Mouse (Mus musculus): ENCODE measurements around the gene Cacna2d3. TPM values are rescaled to one million over a fixed set of nuclear protein-coding genes. Genes with fewer than 3 reads are reported as not detected.

The Cacna2d3 gene
- polyA plus RNA-seq, 1 experiment from 2014 or later = 14.8 TPM

GRCm38 (mm10) chr14:29425208-29425607 lies 296.5 kb downstream of the Cacna2d3 start:
- H3K9me3 ChIP-seq = no peaks in the 10 kb centered on the region
- H3K4me3 ChIP-seq = no peak overlapping the region
- no peak overlapping the region for H3K27ac ChIP-seq
- WGBS = 75% methylated on average over 3 of the region's 3 CpGs
- no peaks in the 10 kb centered on the region for H3K4me1 ChIP-seq
- no peak for ATAC-seq (ENCODE audit: insufficient number of reproducible peaks, insufficient read depth, low FRiP score, low TSS enrichment)
- no peaks in the 10 kb centered on the region for H3K27me3 ChIP-seq
- H3K4me2 ChIP-seq (replicated peaks) = no peak overlapping the region
- no peaks in the 10 kb centered on the region for H3K36me3 ChIP-seq
- no peak overlapping the region for H3K9ac ChIP-seq

GRCm38 (mm10) chr14:29405878-29406165 lies 315.8 kb downstream of the Cacna2d3 start:
- no peak for ATAC-seq (ENCODE audit: insufficient number of reproducible peaks, insufficient read depth, low FRiP score, low TSS enrichment)
- Histone ChIP-seq H3K36me3 (no peaks in the 10 kb centered on the region), H3K4me1 (no peaks in the 10 kb centered on the region; the same call in 1 of the 2 replicates), H3K27ac (no peak overlapping the region), H3K27me3 (no peaks in the 10 kb centered on the region), H3K4me3 (no peak overlapping the region), H3K9me3 (no peaks in the 10 kb centered on the region), H3K4me2 (replicated peaks) (no peak overlapping the region), H3K9ac (no peak overlapping the region)
- WGBS = 41% methylated on average over 2 of the region's 2 CpGs

DNA sequence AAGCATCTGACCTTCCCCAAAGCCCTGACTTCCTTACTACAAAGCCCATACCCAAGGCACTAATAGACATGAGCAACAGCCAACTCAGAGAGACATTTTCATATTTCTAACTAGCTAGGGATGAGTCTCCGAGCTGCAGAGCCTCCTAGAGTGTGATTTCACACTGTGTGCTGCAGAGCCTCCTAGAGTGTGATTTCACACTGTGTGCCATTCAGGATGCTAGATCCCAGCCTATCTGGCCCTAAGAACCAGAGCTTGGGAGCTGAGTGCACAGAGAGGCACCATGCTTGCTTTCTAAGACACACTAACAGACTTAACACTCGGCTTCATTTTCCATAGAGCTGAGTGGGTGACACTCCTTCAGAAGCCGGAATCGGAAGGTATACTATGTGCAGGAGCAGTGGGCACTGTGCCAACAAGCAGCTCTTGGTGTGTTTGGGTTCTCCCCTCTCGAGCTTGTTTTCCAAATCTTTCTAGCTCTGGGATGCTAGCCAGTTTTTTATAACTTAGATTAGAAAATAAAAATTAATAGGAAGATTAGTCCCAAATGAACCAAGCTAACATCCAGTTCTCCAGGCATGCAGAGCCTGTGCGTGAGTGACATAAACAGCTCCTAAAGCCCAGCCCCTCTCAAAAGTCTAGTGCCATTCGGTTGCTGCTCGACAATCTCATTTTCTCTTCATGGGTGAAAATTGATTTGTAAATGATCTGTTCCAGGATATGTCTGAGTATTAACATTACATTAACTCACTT lies 316.4 kb downstream of the Cacna2d3 start:
- Histone ChIP-seq H3K4me3 (no peak overlapping the region), H3K27me3 (no peaks in the 10 kb centered on the region), H3K9me3 (no peaks in the 10 kb centered on the region), H3K9ac (no peak overlapping the region), H3K4me1 (no peaks in the 10 kb centered on the region; the same call in 1 of the 2 replicates), H3K36me3 (no peaks in the 10 kb centered on the region), H3K27ac (no peak overlapping the region), H3K4me2 (replicated peaks) (no peak overlapping the region)
- 64% methylated on average over 8 of the region's 8 CpGs for WGBS
- ATAC-seq (ENCODE audit: insufficient number of reproducible peaks, insufficient read depth, low FRiP score, low TSS enrichment) = no peak

DNA sequence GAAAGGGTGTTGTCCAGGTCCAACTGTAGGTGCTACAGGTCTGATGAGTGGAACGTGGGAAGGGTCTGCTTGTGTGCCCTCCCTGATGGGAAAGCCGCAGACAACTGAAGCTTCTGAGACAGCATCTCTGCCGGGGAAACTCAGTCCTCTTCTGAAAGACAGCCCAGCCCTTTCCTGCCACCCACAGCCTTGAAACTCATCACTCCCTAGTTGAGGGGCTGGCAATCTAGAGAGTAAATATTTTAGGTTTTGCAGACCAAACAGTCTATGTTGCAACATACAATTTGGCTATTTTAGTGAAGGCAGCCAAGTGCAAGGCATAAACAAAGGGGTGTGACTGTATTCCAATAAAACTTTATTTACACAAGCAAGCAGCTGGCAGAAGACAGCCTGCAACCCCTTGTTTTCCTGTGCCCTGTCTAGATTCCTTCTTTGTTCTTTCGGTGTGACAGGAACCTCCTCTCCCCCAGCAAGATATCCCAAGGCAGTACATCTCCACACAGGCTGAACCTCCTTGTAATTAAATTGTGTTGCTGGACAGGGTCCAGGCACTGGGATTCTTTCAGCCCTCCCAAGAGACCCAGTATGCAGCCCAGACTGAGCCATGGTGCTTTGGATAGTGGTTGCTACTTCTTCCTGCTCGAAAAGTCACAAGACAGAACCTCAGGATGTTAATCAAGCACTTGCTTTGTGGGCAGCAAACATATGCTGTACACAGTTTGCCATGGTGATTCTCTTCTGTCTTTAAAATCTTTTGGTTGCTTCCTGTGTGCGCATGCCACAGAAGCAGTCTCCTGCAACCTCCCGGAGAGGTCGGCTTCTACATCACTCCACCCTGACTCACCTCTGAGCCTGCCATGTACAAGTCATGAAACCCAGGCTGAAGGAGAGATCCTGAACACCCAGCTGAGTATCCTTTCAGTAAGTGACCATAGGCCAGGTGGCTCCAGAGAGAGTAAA lies 317.5 kb downstream of the Cacna2d3 start:
- H3K4me3 ChIP-seq = no peak overlapping the region
- no peak for ATAC-seq (ENCODE audit: insufficient number of reproducible peaks, insufficient read depth, low FRiP score, low TSS enrichment)
- no peak overlapping the region for H3K27ac ChIP-seq
- no peaks in the 10 kb centered on the region for H3K36me3 ChIP-seq
- no peaks in the 10 kb centered on the region for H3K27me3 ChIP-seq
- WGBS = 80% methylated on average over 8 of the region's 8 CpGs
- no peaks in the 10 kb centered on the region for H3K9me3 ChIP-seq
- H3K4me2 ChIP-seq (replicated peaks) = no peak overlapping the region
- H3K4me1 ChIP-seq = no peaks in the 10 kb centered on the region; the same call in 1 of the 2 replicates
- no peak overlapping the region for H3K9ac ChIP-seq

DNA sequence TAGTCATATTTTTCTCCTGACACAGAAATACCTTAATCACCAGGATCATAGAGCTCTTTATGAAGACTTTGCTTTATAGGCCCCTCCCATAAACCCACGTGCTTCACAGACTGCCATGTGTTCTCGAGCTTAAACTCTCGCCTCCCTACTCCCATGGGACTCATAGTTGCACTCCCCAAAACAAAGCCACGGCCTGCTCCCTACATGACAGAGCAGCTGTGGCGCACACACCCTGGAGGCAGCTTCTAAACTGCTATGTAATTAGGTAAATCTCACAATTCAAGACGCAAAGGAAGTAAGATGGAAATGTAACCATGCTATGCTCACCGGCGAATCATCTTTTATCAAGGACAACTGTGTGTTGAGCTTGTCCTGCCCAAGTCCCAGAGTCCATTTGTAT lies 319.2 kb downstream of the Cacna2d3 start:
- Histone ChIP-seq H3K4me2 (replicated peaks) (no peak overlapping the region), H3K4me3 (no peak overlapping the region), H3K27me3 (no peaks in the 10 kb centered on the region), H3K9me3 (no peaks in the 10 kb centered on the region), H3K36me3 (no peaks in the 10 kb centered on the region), H3K27ac (no peak overlapping the region), H3K9ac (no peak overlapping the region), H3K4me1 (no peaks in the 10 kb centered on the region; the same call in 1 of the 2 replicates)
- no peak for ATAC-seq (ENCODE audit: insufficient number of reproducible peaks, insufficient read depth, low FRiP score, low TSS enrichment)
- 41% methylated on average over 8 of the region's 8 CpGs for WGBS

DNA sequence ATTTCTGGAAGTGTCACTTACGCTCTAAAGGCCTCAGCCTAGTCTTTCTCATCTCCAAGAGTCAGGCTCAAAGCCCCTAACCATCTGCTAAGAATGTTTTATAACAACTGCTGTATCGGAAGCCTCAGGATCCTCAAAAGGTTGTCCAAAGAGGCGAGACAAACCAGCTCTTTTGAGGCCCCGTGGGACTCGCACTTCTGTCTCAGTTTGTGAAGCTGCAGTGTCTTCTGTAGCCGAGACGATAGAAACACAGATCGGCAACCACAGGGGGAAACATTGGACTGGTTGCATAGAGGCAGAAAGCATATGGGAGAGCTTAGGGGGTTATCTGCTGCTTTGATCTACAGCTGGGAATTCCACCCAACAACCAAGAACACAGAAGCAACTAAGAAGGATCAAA lies 327.9 kb downstream of the Cacna2d3 start:
- no peak for ATAC-seq (ENCODE audit: insufficient number of reproducible peaks, insufficient read depth, low FRiP score, low TSS enrichment)
- H3K27me3 ChIP-seq = no peaks in the 10 kb centered on the region
- no peak overlapping the region for H3K4me3 ChIP-seq
- H3K4me1 ChIP-seq = peaks cover 14% of the 10 kb centered on the region
- H3K9ac ChIP-seq = no peak overlapping the region
- WGBS = 58% methylated on average over 8 of the region's 8 CpGs
- H3K4me2 ChIP-seq (replicated peaks) = no peak overlapping the region
- no peaks in the 10 kb centered on the region for H3K9me3 ChIP-seq
- 0 out of 2 replicates have a peak overlapping the region, but pooled peaks have one; percentile 47 for H3K27ac ChIP-seq
- no peaks in the 10 kb centered on the region for H3K36me3 ChIP-seq

GRCm38 (mm10) chr14:29392851-29393250 lies 328.8 kb downstream of the Cacna2d3 start:
- no peak for ATAC-seq (ENCODE audit: insufficient number of reproducible peaks, insufficient read depth, low FRiP score, low TSS enrichment)
- H3K27ac ChIP-seq = no peak overlapping the region
- no peaks in the 10 kb centered on the region for H3K27me3 ChIP-seq
- H3K9me3 ChIP-seq = no peaks in the 10 kb centered on the region
- H3K36me3 ChIP-seq = no peaks in the 10 kb centered on the region
- no peak overlapping the region for H3K4me2 ChIP-seq (replicated peaks)
- WGBS = 84% methylated on average over 3 of the region's 3 CpGs
- H3K4me3 ChIP-seq = no peak overlapping the region
- peaks cover 14% of the 10 kb centered on the region for H3K4me1 ChIP-seq
- H3K9ac ChIP-seq = no peak overlapping the region

DNA sequence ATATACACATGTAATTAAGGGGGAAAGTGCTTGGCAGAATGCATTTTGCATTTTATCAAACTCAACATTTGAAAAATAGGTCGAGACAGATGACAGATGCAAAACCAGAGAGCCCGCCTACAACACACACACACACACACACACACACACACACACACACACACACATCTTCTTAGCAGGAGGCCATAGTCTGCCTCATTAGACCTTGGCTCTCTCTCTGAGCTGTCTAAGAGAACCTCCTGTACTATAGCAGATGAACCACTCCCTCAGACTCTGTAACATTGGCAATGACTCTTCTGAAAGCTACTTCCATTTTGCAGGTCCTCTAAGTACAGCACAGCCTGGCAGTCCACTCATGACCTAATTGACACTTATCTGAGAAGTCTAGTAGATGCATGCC lies 330.2 kb downstream of the Cacna2d3 start:
- no peaks in the 10 kb centered on the region for H3K27me3 ChIP-seq
- H3K4me3 ChIP-seq = no peak overlapping the region
- WGBS = 39% methylated on average over 2 of the region's 2 CpGs
- H3K4me1 ChIP-seq = peaks cover 14% of the 10 kb centered on the region
- peak overlapping the region; percentile 51; the same call in 1 of the 2 replicates for H3K27ac ChIP-seq
- no peak overlapping the region for H3K9ac ChIP-seq
- ATAC-seq (ENCODE audit: insufficient number of reproducible peaks, insufficient read depth, low FRiP score, low TSS enrichment) = no peak
- no peaks in the 10 kb centered on the region for H3K36me3 ChIP-seq
- H3K9me3 ChIP-seq = no peaks in the 10 kb centered on the region
- no peak overlapping the region for H3K4me2 ChIP-seq (replicated peaks)

DNA sequence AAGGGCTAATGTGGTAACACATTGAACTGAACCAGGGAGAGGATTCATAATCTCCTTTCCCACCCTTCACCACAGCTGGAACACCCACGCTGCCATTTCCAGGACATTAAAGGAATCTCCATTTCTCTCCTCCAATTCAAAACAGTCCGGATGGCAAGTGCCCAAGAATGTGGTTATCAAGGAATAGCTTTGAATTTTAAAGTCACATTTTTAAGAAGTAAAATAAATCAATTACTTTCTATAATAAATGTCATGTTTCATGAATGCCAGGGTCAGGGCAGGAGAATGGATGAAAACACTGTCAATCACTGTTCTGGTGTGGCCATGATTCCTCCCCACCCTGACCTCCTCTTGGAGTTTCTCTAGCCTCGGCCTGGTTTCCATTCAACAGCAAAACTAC lies 333.9 kb downstream of the Cacna2d3 start:
- Histone ChIP-seq H3K9ac (no peak overlapping the region), H3K4me2 (replicated peaks) (no peak overlapping the region), H3K4me3 (no peak overlapping the region), H3K27me3 (no peaks in the 10 kb centered on the region), H3K36me3 (no peaks in the 10 kb centered on the region), H3K9me3 (no peaks in the 10 kb centered on the region), H3K27ac (no peak overlapping the region), H3K4me1 (no peaks in the 10 kb centered on the region)
- WGBS = 64% methylated on average over 3 of the region's 3 CpGs
- no peak for ATAC-seq (ENCODE audit: insufficient number of reproducible peaks, insufficient read depth, low FRiP score, low TSS enrichment)

- H3K36me3 ChIP-seq = no peaks in the 10 kb centered on the region
- no peaks in the 10 kb centered on the region for H3K9me3 ChIP-seq
- ATAC-seq (ENCODE audit: insufficient number of reproducible peaks, insufficient read depth, low FRiP score, low TSS enrichment) = no peak
- H3K9ac ChIP-seq = no peak overlapping the region
- no peak overlapping the region for H3K4me3 ChIP-seq
- no peaks in the 10 kb centered on the region for H3K27me3 ChIP-seq
- H3K27ac ChIP-seq = no peak overlapping the region
- H3K4me2 ChIP-seq (replicated peaks) = no peak overlapping the region
- no peaks in the 10 kb centered on the region for H3K4me1 ChIP-seq
Observed at GRCm38 (mm10) chr14:29385500-29385899, 336.2 kb downstream of the Cacna2d3 start.

- no peak overlapping the region for H3K4me3 ChIP-seq
- H3K27me3 ChIP-seq = no peaks in the 10 kb centered on the region
- 88% methylated on average over 2 of the region's 2 CpGs for WGBS
- H3K27ac ChIP-seq = no peak overlapping the region
- no peaks in the 10 kb centered on the region for H3K9me3 ChIP-seq
- H3K4me1 ChIP-seq = no peaks in the 10 kb centered on the region
- no peak for ATAC-seq (ENCODE audit: insufficient number of reproducible peaks, insufficient read depth, low FRiP score, low TSS enrichment)
- H3K36me3 ChIP-seq = no peaks in the 10 kb centered on the region
- H3K9ac ChIP-seq = no peak overlapping the region
- no peak overlapping the region for H3K4me2 ChIP-seq (replicated peaks)
Observed at GRCm38 (mm10) chr14:29382786-29383185, 338.9 kb downstream of the Cacna2d3 start.

GRCm38 (mm10) chr14:29366911-29367310 lies 354.8 kb downstream of the Cacna2d3 start:
- Histone ChIP-seq H3K9ac (no peak overlapping the region), H3K36me3 (no peaks in the 10 kb centered on the region), H3K4me2 (replicated peaks) (no peak overlapping the region), H3K4me1 (no peaks in the 10 kb centered on the region), H3K27ac (no peak overlapping the region), H3K9me3 (no peaks in the 10 kb centered on the region), H3K4me3 (no peak overlapping the region), H3K27me3 (no peaks in the 10 kb centered on the region)
- 89% methylated on average over 5 of the region's 5 CpGs for WGBS
- ATAC-seq (ENCODE audit: insufficient number of reproducible peaks, insufficient read depth, low FRiP score, low TSS enrichment) = no peak
